Mouse (Mus musculus): ENCODE results near the gene Tnfsf12.

DNA sequence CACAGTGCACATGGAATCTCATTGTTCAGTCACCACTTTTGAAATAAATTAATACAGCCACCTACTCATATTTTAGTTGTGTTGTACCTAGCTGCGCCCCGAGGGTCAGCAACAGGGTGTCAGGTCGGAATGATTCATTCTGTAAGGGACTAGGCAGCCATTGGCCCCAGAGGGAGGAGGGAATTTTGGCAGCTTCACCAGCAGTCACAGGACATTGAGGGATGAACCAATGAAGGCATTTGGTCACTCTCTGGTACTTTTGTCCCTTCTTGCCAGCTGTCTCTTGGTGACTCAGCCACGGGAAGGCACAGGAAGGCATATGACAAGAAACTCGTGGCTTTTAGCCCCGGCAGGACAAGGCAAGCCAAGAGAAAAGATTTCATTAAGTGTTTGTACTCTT, 31.9 kb downstream of the Tnfsf12 start:
- TF ChIP-seq EP300 (IDR thresholded peaks at IDR 0.05) (no peak), CTCF (IDR thresholded peaks at IDR 0.05) (no peak)
